Mouse (Mus musculus) stomach, embryonic 16.5 days (tissue): ENCODE measurements around the gene A630095N17Rik. TPM values are rescaled to one million over a fixed set of nuclear protein-coding genes. Genes with fewer than 3 reads are reported as not detected.

ENCODE experiments used
- microRNA-seq: library from miRNA; unstranded; fragments of <30 nt; microRNA quantifications from one replicate; pipeline ENCODE4, GENCODE M21; 2016
- polyA plus RNA-seq: library from polyadenylated mRNA; unstranded; fragments of >200 nt; fragmentation: Nextera tagmentation; extraction: Ambion mirVana; gene quantifications from 2 replicates; pipeline ENCODE4 v1.2.1, GENCODE M21; 2015

Gene A630095N17Rik
- polyA plus RNA-seq, 1 experiment from 2014 or later = not detected

Small RNAs within 50 kb of the gene (microRNA-seq; reads per million reads assigned to microRNA genes)
- not detected for gene Gm27943

Other genes with a start within 250 kb of the A630095N17Rik start
- gene Nhej1, start 106.9 kb downstream of the A630095N17Rik start, polyA plus RNA-seq = 7.6 TPM in 2 replicates
- gene Slc23a3, start 98.2 kb downstream of the A630095N17Rik start, polyA plus RNA-seq = 0.85 and 1.3 TPM in 2 replicates
- gene Cnppd1, start 89.4 kb downstream of the A630095N17Rik start, polyA plus RNA-seq = 41.4 and 43.4 TPM in 2 replicates
- gene Retreg2, start 89.3 kb downstream of the A630095N17Rik start, polyA plus RNA-seq = 35.4 and 36.5 TPM in 2 replicates
- gene Zfand2b, start 63.5 kb downstream of the A630095N17Rik start, polyA plus RNA-seq = 43.3 and 45.3 TPM in 2 replicates
- 23.2 and 27.7 TPM in 2 replicates for gene Abcb6, start 51.7 kb downstream of the A630095N17Rik start, polyA plus RNA-seq
- 26.3 and 26.5 TPM in 2 replicates for gene Ankzf1, start 40.0 kb downstream of the A630095N17Rik start, polyA plus RNA-seq
- gene Atg9a, start 39.9 kb downstream of the A630095N17Rik start, polyA plus RNA-seq = 28.4 TPM in 2 replicates
- 18.2 and 20.1 TPM in 2 replicates for gene Glb1l, start 21.3 kb downstream of the A630095N17Rik start, polyA plus RNA-seq
- 109 and 115 TPM in 2 replicates for gene Stk16, start 21.3 kb downstream of the A630095N17Rik start, polyA plus RNA-seq
- 184 and 218 TPM in 2 replicates for gene Tuba4a, start 12.2 kb downstream of the A630095N17Rik start, polyA plus RNA-seq
- 31.3 and 32.3 TPM in 2 replicates for gene Dnajb2, start 4.3 kb upstream of the A630095N17Rik start, polyA plus RNA-seq
- gene Ptprn, start 32.4 kb upstream of the A630095N17Rik start, polyA plus RNA-seq = 2.0 and 2.6 TPM in 2 replicates
- 6.0 and 6.6 TPM in 2 replicates for gene Resp18, start 46.3 kb upstream of the A630095N17Rik start, polyA plus RNA-seq
- gene Dnpep, start 85.9 kb upstream of the A630095N17Rik start, polyA plus RNA-seq = 125 and 139 TPM in 2 replicates
- 166 and 194 TPM in 2 replicates for gene Des, start 128.2 kb upstream of the A630095N17Rik start, polyA plus RNA-seq
- gene Speg, start 143.2 kb upstream of the A630095N17Rik start, polyA plus RNA-seq = 41.1 and 41.2 TPM in 2 replicates
- 104 and 127 TPM in 2 replicates for gene Gmppa, start 203.8 kb upstream of the A630095N17Rik start, polyA plus RNA-seq
- gene Asic4, start 218.3 kb upstream of the A630095N17Rik start, polyA plus RNA-seq = 1.3 and 1.4 TPM in 2 replicates
- 28.0 and 28.1 TPM in 2 replicates for gene Chpf, start 247.2 kb upstream of the A630095N17Rik start, polyA plus RNA-seq
- gene Tmem198, start 247.4 kb upstream of the A630095N17Rik start, polyA plus RNA-seq = 1.6 and 2.1 TPM in 2 replicates